Mouse (Mus musculus): Measurements from ENCODE around the gene Dok1. TPM values are rescaled to one million over a fixed set of nuclear protein-coding genes. Genes with fewer than 3 reads are reported as not detected.

Gene Dok1
- total RNA-seq, 2 experiments from 2014 or later: 20.5 to 26.9 TPM

DNA sequence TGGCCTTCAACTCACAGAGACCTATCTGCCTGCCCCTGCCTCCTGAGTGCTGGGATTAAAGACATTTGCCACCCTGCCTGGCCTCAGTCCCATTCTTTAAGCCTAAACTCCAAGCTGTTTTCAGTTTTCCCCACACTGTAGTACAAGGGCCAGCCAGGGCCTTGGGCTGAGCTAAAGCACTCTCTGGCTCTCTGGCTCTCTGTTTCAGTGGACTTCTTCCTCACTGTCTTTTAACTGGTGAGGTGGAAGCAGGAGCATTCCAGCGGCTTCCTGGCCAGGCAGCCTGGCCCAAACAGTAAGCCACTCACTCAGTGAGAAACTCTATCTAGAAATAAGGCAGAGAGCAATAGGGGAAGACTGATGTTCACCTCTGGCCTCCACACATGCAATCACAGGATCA lies 39.6 kb downstream of the Dok1 start:
- no peak for ATAC-seq (replicated peaks; ENCODE audit: low FRiP score, poor library complexity, severe bottlenecking)

DNA sequence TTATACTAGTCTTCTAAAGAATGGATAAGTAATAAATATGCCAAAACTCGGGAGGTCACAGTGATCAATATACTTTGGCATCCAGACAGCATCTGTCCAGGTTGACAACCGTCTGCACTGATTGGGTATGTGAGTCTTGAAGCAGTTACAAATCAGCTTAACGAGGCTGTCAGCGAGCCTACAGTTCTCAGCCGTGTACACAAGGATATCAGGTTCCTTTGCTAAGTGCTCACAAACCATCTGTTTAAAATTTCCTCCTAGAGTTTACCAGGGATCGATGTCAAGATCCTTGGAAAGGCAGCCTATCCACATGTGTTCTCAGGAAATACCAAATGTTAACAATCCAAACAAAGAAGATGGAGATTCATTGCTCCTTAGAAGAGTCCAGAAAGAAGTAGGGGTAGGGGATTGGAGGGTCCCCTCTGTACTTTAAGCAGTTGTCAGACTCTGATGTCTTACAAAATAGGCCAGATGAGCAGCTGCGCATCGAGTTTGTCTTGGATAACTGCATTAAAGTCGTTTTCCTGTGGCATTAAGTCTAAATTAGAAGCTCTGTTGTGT lies 45.8 kb downstream of the Dok1 start:
- no peak for ATAC-seq (replicated peaks; ENCODE audit: low FRiP score, poor library complexity, severe bottlenecking)

Other genes with a start within 250 kb of the Dok1 start
- gene Sema4f, start 93.7 kb downstream of the Dok1 start, total RNA-seq (2015; ENCODE audit: low replicate concordance): not detected in 2 replicates
- gene Sema4f, start 93.7 kb downstream of the Dok1 start, total RNA-seq (2017; ENCODE audit: low replicate concordance): 0.39 TPM in 1 of 2 replicates, not detected in the other
- 4.6 and 12.6 TPM in 2 replicates for gene M1ap, start 86.6 kb downstream of the Dok1 start, total RNA-seq (2015; ENCODE audit: low replicate concordance)
- gene M1ap, start 86.6 kb downstream of the Dok1 start, total RNA-seq (2017; ENCODE audit: low replicate concordance): 2.6 and 19.8 TPM in 2 replicates
- 0.84 and 3.6 TPM in 2 replicates for gene Loxl3, start 702 bp upstream of the Dok1 start, total RNA-seq (2015; ENCODE audit: low replicate concordance)
- gene Loxl3, start 702 bp upstream of the Dok1 start, total RNA-seq (2017; ENCODE audit: low replicate concordance): 0.38 and 3.2 TPM in 2 replicates
- gene Aup1, start 21.1 kb upstream of the Dok1 start, total RNA-seq (2015; ENCODE audit: low replicate concordance): 275 and 371 TPM in 2 replicates
- 190 and 242 TPM in 2 replicates for gene Aup1, start 21.1 kb upstream of the Dok1 start, total RNA-seq (2017; ENCODE audit: low replicate concordance)
- gene Htra2, start 21.8 kb upstream of the Dok1 start, total RNA-seq (2015; ENCODE audit: low replicate concordance): 114 and 126 TPM in 2 replicates
- gene Htra2, start 21.8 kb upstream of the Dok1 start, total RNA-seq (2017; ENCODE audit: low replicate concordance): 65.7 and 87.8 TPM in 2 replicates
- gene Dqx1, start 24.4 kb upstream of the Dok1 start, total RNA-seq (2015; ENCODE audit: low replicate concordance): 2.5 and 6.8 TPM in 2 replicates
- 3.7 and 3.9 TPM in 2 replicates for gene Dqx1, start 24.4 kb upstream of the Dok1 start, total RNA-seq (2017; ENCODE audit: low replicate concordance)
- not detected in 2 replicates for gene Tlx2, start 36.8 kb upstream of the Dok1 start, total RNA-seq (2015; ENCODE audit: low replicate concordance)
- not detected in 2 replicates for gene Tlx2, start 36.8 kb upstream of the Dok1 start, total RNA-seq (2017; ENCODE audit: low replicate concordance)
- 49.5 and 81.1 TPM in 2 replicates for gene Pcgf1, start 44.4 kb upstream of the Dok1 start, total RNA-seq (2015; ENCODE audit: low replicate concordance)
- gene Pcgf1, start 44.4 kb upstream of the Dok1 start, total RNA-seq (2017; ENCODE audit: low replicate concordance): 7.6 and 21.1 TPM in 2 replicates
- gene Lbx2, start 52.9 kb upstream of the Dok1 start, total RNA-seq (2015; ENCODE audit: low replicate concordance): not detected in 2 replicates
- gene Lbx2, start 52.9 kb upstream of the Dok1 start, total RNA-seq (2017; ENCODE audit: low replicate concordance): not detected in 2 replicates
- gene Ccdc142, start 68.1 kb upstream of the Dok1 start, total RNA-seq (2015; ENCODE audit: low replicate concordance): 1.1 TPM in 1 of 2 replicates, not detected in the other
- gene Ccdc142, start 68.1 kb upstream of the Dok1 start, total RNA-seq (2017; ENCODE audit: low replicate concordance): 3.7 TPM in 1 of 2 replicates, not detected in the other
- 2.9 TPM in 1 of 2 replicates, not detected in the other for gene Gm42688, start 68.1 kb upstream of the Dok1 start, total RNA-seq (2015; ENCODE audit: low replicate concordance)
- 1.1 and 3.5 TPM in 2 replicates for gene Gm42688, start 68.1 kb upstream of the Dok1 start, total RNA-seq (2017; ENCODE audit: low replicate concordance)
- gene Mrpl53, start 75.6 kb upstream of the Dok1 start, total RNA-seq (2015; ENCODE audit: low replicate concordance): 49.5 and 61.6 TPM in 2 replicates
- 36.2 and 38.0 TPM in 2 replicates for gene Mrpl53, start 75.6 kb upstream of the Dok1 start, total RNA-seq (2017; ENCODE audit: low replicate concordance)
- gene Mogs, start 82.0 kb upstream of the Dok1 start, total RNA-seq (2015; ENCODE audit: low replicate concordance): 4.6 and 14.4 TPM in 2 replicates
- 13.1 and 17.1 TPM in 2 replicates for gene Mogs, start 82.0 kb upstream of the Dok1 start, total RNA-seq (2017; ENCODE audit: low replicate concordance)
- gene Wbp1, start 88.1 kb upstream of the Dok1 start, total RNA-seq (2015; ENCODE audit: low replicate concordance): 42.3 and 48.7 TPM in 2 replicates
- gene Wbp1, start 88.1 kb upstream of the Dok1 start, total RNA-seq (2017; ENCODE audit: low replicate concordance): 77.9 and 83.6 TPM in 2 replicates
- 5.8 and 7.5 TPM in 2 replicates for gene Ino80b, start 92.0 kb upstream of the Dok1 start, total RNA-seq (2015; ENCODE audit: low replicate concordance)
- gene Ino80b, start 92.0 kb upstream of the Dok1 start, total RNA-seq (2017; ENCODE audit: low replicate concordance): 7.4 and 24.1 TPM in 2 replicates
- gene Rtkn, start 102.0 kb upstream of the Dok1 start, total RNA-seq (2015; ENCODE audit: low replicate concordance): not detected in 2 replicates
- gene Rtkn, start 102.0 kb upstream of the Dok1 start, total RNA-seq (2017; ENCODE audit: low replicate concordance): 0.30 TPM in 1 of 2 replicates, not detected in the other
- gene Wdr54, start 122.9 kb upstream of the Dok1 start, total RNA-seq (2015; ENCODE audit: low replicate concordance): not detected in 2 replicates
- gene Wdr54, start 122.9 kb upstream of the Dok1 start, total RNA-seq (2017; ENCODE audit: low replicate concordance): not detected in 2 replicates
- gene 1700003E16Rik, start 122.9 kb upstream of the Dok1 start, total RNA-seq (2015; ENCODE audit: low replicate concordance): not detected in 2 replicates
- not detected in 2 replicates for gene 1700003E16Rik, start 122.9 kb upstream of the Dok1 start, total RNA-seq (2017; ENCODE audit: low replicate concordance)
- 27.7 and 33.5 TPM in 2 replicates for gene Dctn1, start 132.4 kb upstream of the Dok1 start, total RNA-seq (2015; ENCODE audit: low replicate concordance)
- 74.6 and 104 TPM in 2 replicates for gene Dctn1, start 132.4 kb upstream of the Dok1 start, total RNA-seq (2017; ENCODE audit: low replicate concordance)
- not detected in 2 replicates for gene Slc4a5, start 186.4 kb upstream of the Dok1 start, total RNA-seq (2015; ENCODE audit: low replicate concordance)
- 0.39 TPM in 1 of 2 replicates, not detected in the other for gene Slc4a5, start 186.4 kb upstream of the Dok1 start, total RNA-seq (2017; ENCODE audit: low replicate concordance)